Comparison of ENCODE assay signal across 20 mouse cellular contexts in genomic region chr1:180356857-180357256, GRCm38 (mm10). TPM values are rescaled to one million over a fixed set of nuclear protein-coding genes. Genes with fewer than 3 reads are reported as not detected.
DNase-seq lines count a peak whose midpoint lies in the region; ATAC-seq and TF ChIP-seq lines count a peak whose summit lies in the region.
"Had no signal": no experiment of that assay in that cellular context is flagged by ENCODE, and none has a peak within 500 bp of the region (broad histone marks: within the 10 kb centered on the region; RNA-seq: fewer than 3 reads in every experiment).

No protein-coding gene starts in this region.

- no peak overlapping the region; the same call in 1 of the 2 replicates for H3K9ac ChIP-seq in kidney, embryonic 16.5 days (replicated peaks; ENCODE audit: low read length)
- no peak overlapping the region for H3K9ac ChIP-seq in lung, postnatal 0 days (replicated peaks; ENCODE audit: low read depth)
- no peak overlapping the region for H3K9ac ChIP-seq in stomach, postnatal 0 days (ENCODE audit: low read length)
- H3K9ac ChIP-seq: forebrain, embryonic 15.5 days; hindbrain, embryonic 12.5 days; lung, embryonic 14.5 days had no signal

- peaks cover 52% of the 10 kb centered on the region for H3K4me1 ChIP-seq in kidney, embryonic 16.5 days (ENCODE audit: insufficient read depth, low read length)
- peaks cover 3% of the 10 kb centered on the region; the same call in 1 of the 2 replicates for H3K4me1 ChIP-seq in lung, postnatal 0 days (ENCODE audit: insufficient read depth, low read depth, low read length)
- H3K4me1 ChIP-seq in stomach, postnatal 0 days (replicated peaks; ENCODE audit: control insufficient read depth, insufficient read depth) = 0 out of 2 replicates have a peak, but pooled peaks cover 2% of the 10 kb centered on the region
- H3K4me1 ChIP-seq: forebrain, embryonic 15.5 days; hindbrain, embryonic 12.5 days had no signal

- intact Hi-C loops in gastrocnemius, adult 2 months (cut with DNase I) = no loop called here

- peak overlapping the region; percentile 28 for H3K4me3 ChIP-seq in gastrocnemius, adult 2 months
- H3K4me3 ChIP-seq in kidney, embryonic 16.5 days (ENCODE audit: low read length) = no peak overlapping the region
- no peak overlapping the region for H3K4me3 ChIP-seq in lung, postnatal 0 days (ENCODE audit: low read depth, low read length)
- H3K4me3 ChIP-seq in stomach, postnatal 0 days (ENCODE audit: low read depth, low read length) = no peak overlapping the region
- H3K4me3 ChIP-seq: embryonic facial prominence, embryonic 10.5 days; erythroblast, embryonic 14.5 days; forebrain, embryonic 15.5 days; hindbrain, embryonic 12.5 days; midbrain, embryonic 10.5 days had no signal

- TF ChIP-seq CTCF in gastrocnemius, adult 2 months (IDR thresholded peaks at IDR 0.05) = peak; percentile 32; the same call in 1 of the 2 replicates
- TF ChIP-seq CTCF in lung, postnatal 0 days (IDR thresholded peaks at IDR 0.05) = peak; percentile 28
- peak; percentile 30 for TF ChIP-seq CTCF in stomach, postnatal 0 days (IDR thresholded peaks at IDR 0.05; ENCODE audit: low read depth)

- TF ChIP-seq EP300 in lung, postnatal 0 days (IDR thresholded peaks at IDR 0.05) = no peak
- TF ChIP-seq EP300 in stomach, postnatal 0 days (optimal IDR thresholded peaks at IDR 0.05) = no peak

- no peak for ATAC-seq in kidney, embryonic 16.5 days (ENCODE audit: low FRiP score, low TSS enrichment)
- ATAC-seq in lung, postnatal 0 days = no peak
- no peak for ATAC-seq in stomach, postnatal 0 days (ENCODE audit: low FRiP score, low TSS enrichment)
- ATAC-seq: forebrain, embryonic 15.5 days; intestine, postnatal 0 days had no signal

- WGBS in kidney, embryonic 16.5 days = 63% methylated on average over 6 of the region's 6 CpGs
- 59% methylated on average over 6 of the region's 6 CpGs for WGBS in lung, postnatal 0 days
- 59% methylated on average over 6 of the region's 6 CpGs for WGBS in stomach, postnatal 0 days

- no peak overlapping the region for H3K4me2 ChIP-seq in kidney, embryonic 16.5 days (replicated peaks; ENCODE audit: low read depth, low read length)
- no peak overlapping the region for H3K4me2 ChIP-seq in lung, postnatal 0 days (replicated peaks; ENCODE audit: low read depth, low read length)
- H3K4me2 ChIP-seq in stomach, postnatal 0 days (replicated peaks; ENCODE audit: low read depth) = no peak overlapping the region
- H3K4me2 ChIP-seq: forebrain, embryonic 15.5 days; hindbrain, embryonic 12.5 days; lung, embryonic 14.5 days had no signal

- no peak for DNase-seq in gastrocnemius, adult 2 months
- DNase-seq in gastrocnemius, adult 18-20 months (ENCODE audit: low spot score) = no peak
- DNase-seq in kidney, postnatal 10 days = no peak
- DNase-seq in lung, postnatal 0 days (ENCODE audit: low spot score) = no peak
- DNase-seq in lung, postnatal 25 days (ENCODE audit: low spot score) = no peak
- no peak for DNase-seq in stomach, postnatal 0 days (ENCODE audit: low spot score)
- DNase-seq in neural tube, embryonic 10.5 days (ENCODE audit: extremely low spot score, low spot score) = no peak
- DNase-seq: adrenal gland, postnatal 36 days; cerebellum, postnatal 14 days; gastrocnemius, postnatal 10 days; layer of hippocampus, postnatal 36 days; lung, embryonic 14.5 days had no signal

- no peaks in the 10 kb centered on the region for H3K9me3 ChIP-seq in kidney, embryonic 16.5 days (ENCODE audit: low read length)
- H3K9me3 ChIP-seq in lung, postnatal 0 days (ENCODE audit: low read length) = no peaks in the 10 kb centered on the region
- H3K9me3 ChIP-seq in stomach, postnatal 0 days (ENCODE audit: control insufficient read depth, low read length) = no peaks in the 10 kb centered on the region
- H3K9me3 ChIP-seq: embryonic facial prominence, embryonic 10.5 days; forebrain, embryonic 15.5 days; hindbrain, embryonic 12.5 days; midbrain, embryonic 10.5 days had no signal

- peak overlapping the region; percentile 67 for H3K27ac ChIP-seq in gastrocnemius, adult 2 months
- 0 out of 2 replicates have a peak overlapping the region, but pooled peaks have one; percentile 15 for H3K27ac ChIP-seq in kidney, embryonic 16.5 days (ENCODE audit: low read length)
- H3K27ac ChIP-seq in lung, postnatal 0 days (ENCODE audit: low read length) = no peak overlapping the region
- H3K27ac ChIP-seq in stomach, postnatal 0 days (replicated peaks) = no peak overlapping the region
- H3K27ac ChIP-seq: forebrain, embryonic 15.5 days; hindbrain, embryonic 12.5 days had no signal

- H3K27me3 ChIP-seq in kidney, embryonic 16.5 days (ENCODE audit: insufficient read depth, low read length) = no peaks in the 10 kb centered on the region
- no peaks in the 10 kb centered on the region for H3K27me3 ChIP-seq in lung, postnatal 0 days (replicated peaks; ENCODE audit: insufficient read depth, low read length)
- H3K27me3 ChIP-seq in stomach, postnatal 0 days (ENCODE audit: control insufficient read depth, insufficient read depth, low read length) = no peaks in the 10 kb centered on the region
- H3K27me3 ChIP-seq: CH12.LX; forebrain, embryonic 15.5 days; hindbrain, embryonic 12.5 days had no signal

- 0 out of 2 replicates have a peak, but pooled peaks cover 2% of the 10 kb centered on the region for H3K36me3 ChIP-seq in kidney, embryonic 16.5 days (ENCODE audit: insufficient read depth, low read length)
- no peaks in the 10 kb centered on the region for H3K36me3 ChIP-seq in lung, postnatal 0 days (ENCODE audit: insufficient read depth, low read length)
- H3K36me3 ChIP-seq in stomach, postnatal 0 days (ENCODE audit: control insufficient read depth, insufficient read depth, low read length) = no peaks in the 10 kb centered on the region
- H3K36me3 ChIP-seq: forebrain, embryonic 15.5 days; hindbrain, embryonic 12.5 days; midbrain, embryonic 10.5 days had no signal

RNA-seq across cellular contexts. Expression of gene Itpkb, which starts 26.6 kb away (rescaled TPM):
- 10 to 100 TPM; 14.7 to 22.7 TPM for total RNA-seq in gastrocnemius, adult 2 months (2021)
- total RNA-seq in gastrocnemius, adult 18-20 months (2021) = 10 to 100 TPM; 11.3 to 21.8 TPM
- 8.3 and 9.6 TPM in 2 replicates for polyA plus RNA-seq in kidney, embryonic 16.5 days (2015; fragmentation: Nextera tagmentation; extraction: Ambion mirVana)
- polyA plus RNA-seq in lung, postnatal 0 days (2015; fragmentation: Nextera tagmentation; extraction: Ambion mirVana) = 8.4 and 11.9 TPM in 2 replicates
- 3.7 and 4.0 TPM in 2 replicates for polyA plus RNA-seq in stomach, postnatal 0 days (2015; fragmentation: Nextera tagmentation; extraction: Ambion mirVana)

Comparison
In these comparisons a context has a peak if more than half of its experiments do, and no peak if none do; other contexts are left out.
1. H3K27ac ChIP-seq: peak in gastrocnemius, adult 2 months (single experiment) and kidney, embryonic 16.5 days (single experiment); none in lung, postnatal 0 days (single experiment) and stomach, postnatal 0 days (single experiment).
2. Peak in every context shown above with its lines, with median percentiles within 50 percentile points of each other: CTCF ChIP-seq.